Mouse (Mus musculus) testis, postnatal 10 days (tissue): ENCODE measurements around the gene Myoc.

Experiments
- DNase-seq: peaks from one replicate; pipeline ENCODE4 v3.0.0; 2021; ENCODE audit warnings: low spot score

Gene Myoc

DNA sequence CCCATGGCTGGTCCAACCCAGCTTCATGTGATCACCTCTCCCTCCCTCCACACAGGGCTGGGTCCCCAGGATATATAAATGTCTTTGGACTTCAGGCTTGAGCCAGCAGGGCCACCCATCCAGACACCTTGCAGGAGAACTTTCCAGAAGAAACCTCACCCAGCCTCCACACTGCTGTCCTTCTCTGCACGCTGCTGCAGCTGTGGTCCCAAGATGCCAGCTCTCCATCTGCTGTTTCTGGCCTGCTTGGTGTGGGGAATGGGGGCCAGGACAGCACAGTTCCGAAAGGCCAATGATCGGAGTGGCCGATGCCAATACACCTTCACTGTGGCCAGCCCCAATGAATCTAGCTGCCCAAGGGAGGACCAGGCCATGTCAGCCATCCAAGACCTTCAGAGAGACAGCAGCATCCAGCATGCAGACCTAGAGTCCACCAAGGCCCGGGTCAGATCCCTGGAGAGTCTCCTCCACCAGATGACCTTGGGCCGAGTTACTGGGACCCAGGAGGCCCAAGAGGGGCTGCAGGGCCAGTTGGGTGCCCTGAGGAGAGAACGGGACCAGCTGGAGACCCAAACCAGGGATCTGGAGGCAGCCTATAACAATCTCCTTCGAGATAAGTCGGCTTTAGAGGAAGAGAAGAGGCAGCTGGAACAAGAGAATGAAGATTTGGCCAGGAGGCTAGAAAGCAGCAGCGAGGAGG is at the start of gene Myoc:
Gene Myoc, plus strand, starts transcription at position 105 of the 700 bp plus-strand sequence.
- no peak for DNase-seq

DNA sequence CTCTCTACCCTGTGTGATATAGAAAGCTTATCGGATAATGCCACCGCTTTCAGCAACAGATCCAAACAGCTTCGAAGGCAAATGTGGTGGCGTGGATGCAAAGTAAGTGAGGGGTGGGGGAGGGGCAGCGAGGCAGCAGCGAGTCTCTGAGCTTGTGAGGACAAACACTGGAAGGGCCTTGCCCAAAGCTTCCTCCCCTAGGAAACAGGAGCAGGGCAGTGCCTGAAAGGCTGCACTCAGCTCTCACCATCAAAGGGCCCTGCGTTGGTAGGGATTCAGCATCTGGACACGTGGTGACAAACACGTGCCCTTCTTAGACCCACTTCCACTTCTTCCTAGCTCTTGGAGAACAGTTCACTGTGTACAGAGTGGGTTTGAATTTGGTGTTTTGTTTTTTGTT is 49.5 kb upstream of the Myoc start:
- no peak for DNase-seq

DNA sequence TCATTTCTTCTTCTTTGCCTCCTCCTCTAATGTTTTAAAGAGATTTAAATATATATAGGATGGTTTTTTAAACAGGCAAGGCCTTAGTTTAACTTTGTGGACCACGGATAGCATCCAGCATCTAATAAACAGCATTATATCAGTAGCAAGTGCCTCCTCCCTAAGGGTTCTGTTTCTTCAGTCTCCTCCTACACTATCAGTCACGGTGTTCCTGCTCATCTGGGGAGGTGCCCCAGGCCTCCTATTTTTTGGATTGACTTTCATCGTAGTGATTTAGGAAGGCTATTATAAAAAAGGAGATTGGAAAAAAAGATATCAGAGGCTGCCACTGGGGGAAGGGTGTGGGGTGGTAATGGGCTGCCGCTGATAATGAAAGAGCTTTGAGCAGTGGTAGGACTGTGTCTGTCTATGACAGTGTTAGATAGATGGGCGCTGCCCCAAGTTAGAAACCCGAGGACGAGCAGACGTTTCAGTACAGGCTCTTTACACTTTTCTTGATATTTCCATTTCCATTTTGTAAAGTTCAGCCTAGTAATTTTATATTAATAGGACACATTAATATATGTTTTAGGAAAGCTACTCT is 48.4 kb upstream of the Myoc start:
- no peak for DNase-seq

DNA sequence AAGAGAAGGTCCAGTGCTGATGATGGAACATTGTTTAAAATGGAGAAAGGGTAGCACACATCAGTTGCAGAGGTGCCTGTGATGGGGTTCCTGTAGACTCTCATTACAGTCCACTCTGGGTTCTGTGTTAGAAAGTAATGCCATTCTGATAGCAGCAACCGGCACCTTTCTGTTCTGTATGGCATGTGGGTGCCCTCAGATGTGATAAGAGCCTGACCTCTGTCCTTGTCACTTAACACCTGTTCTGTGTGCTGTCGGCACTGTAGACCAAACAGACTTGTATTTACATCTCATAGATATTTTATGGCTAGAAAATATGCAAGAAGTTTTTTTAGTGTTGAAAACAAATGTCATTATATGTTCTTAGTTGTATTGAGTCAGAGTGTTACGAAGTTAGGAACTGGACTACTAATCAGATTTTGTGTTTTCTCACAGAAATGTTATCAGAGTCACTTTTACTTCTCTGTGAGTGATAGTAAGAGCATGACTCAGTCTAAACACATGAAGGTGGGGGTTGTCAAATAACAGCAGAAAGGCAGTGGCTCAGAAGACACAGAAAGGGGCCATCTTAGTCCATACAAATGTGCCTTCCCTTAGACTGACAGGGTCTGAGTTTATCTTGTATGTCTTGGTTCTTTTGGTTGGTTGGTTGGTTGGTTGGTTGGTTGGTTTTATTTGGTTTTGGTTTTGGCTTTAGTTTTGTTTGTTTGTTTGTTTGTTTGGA is 41.4 kb upstream of the Myoc start:
- no peak for DNase-seq

DNA sequence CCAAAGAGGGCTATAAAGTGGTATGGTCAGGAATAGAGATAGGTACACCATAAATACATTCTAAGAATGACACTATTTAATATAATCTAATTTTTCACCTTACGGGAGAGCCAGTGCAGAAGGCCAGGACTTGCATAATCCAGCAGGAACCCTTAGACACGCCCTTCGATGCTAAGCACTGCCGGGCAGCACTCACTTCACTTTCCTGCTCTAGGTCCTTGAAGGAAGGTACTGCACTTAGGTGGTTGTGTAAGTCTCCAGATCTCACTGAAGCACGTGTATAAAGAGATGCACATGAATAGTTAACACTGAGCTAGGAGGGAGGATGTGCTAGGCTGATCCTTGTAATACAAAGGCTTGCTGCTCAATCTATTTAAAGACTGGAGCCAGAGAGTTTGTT is 39.3 kb upstream of the Myoc start:
- DNase-seq = no peak

DNA sequence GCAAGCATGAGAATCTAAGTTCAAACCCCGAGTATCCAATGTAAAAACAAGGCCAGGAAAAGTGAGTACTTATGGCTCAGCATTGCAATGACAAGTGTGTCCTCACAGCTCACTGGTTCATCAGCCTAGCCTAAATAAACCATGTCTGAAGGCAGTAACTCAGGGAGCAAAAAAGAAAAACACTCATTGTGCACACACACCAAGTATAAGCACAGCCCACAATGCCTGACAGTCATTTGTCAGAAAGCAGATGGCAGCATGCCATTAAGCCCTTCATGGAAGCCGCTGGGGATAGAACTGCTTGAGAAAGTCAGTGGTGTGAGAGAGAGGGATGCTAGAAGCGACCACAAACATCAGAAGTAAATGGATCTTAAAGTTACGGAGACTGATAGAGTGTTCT is 37.7 kb upstream of the Myoc start:
- no peak for DNase-seq

DNA sequence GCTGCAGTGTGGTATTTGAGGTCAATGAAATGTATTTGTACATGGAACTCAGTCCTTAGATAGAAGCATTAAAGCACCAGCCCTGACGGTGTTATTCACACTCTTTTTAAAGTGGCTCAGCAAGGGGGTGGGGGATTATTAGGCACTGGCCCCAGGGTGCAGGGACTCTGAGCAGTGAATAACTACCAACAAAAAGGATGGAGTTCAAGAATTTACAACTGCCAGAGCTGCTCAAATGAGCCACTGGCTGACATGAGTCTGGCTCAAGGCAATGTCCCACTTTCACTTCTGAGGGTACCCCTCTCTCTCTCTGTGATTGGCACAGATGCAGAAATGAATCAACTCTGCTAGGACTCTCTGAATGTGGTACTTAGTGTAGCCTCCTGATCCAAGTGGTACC is 30.8 kb upstream of the Myoc start:
- no peak for DNase-seq

DNA sequence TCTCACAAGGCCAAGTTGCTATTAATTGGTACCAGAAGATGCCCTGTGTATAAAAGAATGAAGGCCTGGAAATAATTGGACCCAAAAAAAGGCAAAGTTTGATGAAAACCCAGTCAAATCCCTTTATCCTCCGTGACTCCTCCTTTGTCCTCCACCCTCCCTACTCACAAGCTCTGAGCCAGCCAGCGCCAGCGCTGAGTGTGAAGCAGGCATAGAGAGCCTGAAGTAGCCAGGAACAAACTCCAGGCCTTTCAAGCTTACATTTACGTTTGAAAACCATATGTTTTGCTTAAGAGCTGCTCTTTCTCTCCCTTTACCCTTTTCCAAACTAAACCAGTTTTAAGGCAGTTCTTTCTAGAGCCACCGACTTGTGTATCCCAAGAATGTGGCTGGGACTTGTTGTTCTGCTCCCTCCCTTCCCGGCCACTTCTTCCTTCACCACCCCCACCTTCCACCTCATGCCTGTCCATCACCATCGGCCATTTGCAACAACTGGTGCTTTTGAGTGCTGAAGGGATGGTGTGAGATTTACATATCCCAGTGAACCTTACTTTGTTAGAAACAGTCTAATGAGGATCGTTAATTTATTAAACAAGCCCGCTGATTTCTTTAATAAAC is 29.2 kb upstream of the Myoc start:
- no peak for DNase-seq

DNA sequence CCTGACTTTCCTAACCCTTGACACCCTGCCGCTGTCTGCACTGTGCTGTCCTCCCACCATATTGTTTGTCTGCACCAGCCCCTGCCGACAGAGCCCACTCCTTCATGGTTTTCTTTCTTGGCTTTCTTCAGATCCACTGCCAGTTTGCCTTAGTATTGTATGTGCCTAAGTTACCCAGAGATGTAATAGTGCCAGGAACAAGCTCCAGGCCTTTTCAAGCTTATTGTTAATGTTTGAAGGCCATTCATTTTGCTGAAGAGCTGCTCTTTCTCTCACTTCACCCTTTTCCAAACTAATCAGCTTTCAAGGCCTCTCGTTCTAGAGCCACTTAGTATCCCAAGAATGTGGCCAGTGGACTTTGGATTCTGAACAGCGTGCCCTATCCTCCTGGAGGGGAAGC is 27.8 kb upstream of the Myoc start:
- no peak for DNase-seq

DNA sequence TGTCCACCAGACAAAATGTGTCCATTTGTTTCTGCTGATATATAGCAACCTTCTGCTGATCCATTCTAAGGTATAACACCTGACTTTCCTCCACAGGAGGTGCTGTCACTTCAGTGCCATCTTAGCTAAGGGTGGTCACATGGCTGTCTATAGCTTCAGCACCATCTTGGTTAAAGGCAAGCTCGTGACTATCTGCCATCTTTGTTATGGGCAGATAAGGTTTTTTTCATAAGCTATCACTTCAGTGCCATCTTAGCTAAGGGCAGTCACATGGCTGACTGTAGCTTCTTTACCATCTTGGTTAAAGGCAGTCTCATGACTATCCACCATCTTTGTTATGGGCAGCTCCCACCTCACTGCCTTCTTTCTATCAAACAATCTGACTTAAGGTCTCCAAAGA is 23.4 kb upstream of the Myoc start:
- no peak for DNase-seq

DNA sequence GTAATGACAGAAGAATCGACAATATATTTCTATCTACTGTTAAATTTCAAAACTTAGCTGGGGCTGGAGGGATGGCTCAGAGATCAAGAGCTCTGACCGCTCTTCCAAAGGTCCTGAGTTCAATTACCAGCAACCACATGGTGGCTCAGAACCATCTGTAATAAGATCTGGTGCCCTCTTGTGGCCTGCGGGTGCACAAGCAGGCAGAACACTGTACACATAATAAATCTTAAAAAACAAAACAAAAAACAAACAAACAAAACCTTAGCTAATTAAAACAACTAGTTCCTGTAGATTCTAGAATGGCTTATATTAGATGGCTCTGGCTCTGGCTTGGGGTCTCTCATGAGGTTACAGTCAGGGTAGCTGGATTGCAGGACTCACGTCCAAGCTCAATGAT is 18.5 kb upstream of the Myoc start:
- peak; percentile 32 for DNase-seq

DNA sequence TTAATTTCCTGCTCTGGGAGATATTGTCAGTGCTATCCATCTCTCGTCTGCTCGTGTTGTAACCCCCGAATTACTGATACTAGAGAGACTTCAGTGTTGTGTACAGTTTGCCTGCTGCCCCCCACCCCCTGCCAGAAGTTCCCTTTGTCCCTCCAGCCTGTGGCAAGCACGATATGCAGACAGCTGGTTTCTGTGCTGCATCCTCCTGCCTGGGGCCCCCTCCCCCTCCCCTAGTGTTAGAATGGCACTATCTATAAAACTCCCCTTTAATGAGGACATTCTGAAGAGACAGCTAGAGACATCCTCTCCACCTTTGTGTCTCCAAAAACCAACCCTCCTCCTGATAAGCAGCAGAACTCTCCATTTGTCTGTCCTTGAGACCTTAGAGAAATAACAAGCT is 15.1 kb upstream of the Myoc start:
- DNase-seq = peak; percentile 50

DNA sequence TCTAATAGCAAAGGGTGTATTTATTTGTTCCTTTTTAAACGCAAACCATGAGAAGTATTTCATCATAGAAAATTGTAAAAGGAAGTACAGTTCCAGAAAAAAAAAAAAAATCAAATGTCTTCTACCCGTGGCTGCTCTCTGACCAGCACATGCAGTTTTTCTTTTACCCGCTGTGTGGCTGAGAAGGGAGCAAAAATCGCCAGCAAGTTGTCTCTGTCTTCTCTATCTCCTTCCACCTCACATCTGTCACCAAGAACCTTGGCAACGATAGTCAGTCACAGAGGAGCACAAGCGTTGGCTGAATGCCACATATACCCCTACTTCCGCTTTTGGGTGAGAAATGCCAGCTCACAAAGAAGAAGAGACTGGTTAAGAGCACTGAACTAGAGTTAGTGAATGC is 13.7 kb upstream of the Myoc start:
- DNase-seq = peak; percentile 29

DNA sequence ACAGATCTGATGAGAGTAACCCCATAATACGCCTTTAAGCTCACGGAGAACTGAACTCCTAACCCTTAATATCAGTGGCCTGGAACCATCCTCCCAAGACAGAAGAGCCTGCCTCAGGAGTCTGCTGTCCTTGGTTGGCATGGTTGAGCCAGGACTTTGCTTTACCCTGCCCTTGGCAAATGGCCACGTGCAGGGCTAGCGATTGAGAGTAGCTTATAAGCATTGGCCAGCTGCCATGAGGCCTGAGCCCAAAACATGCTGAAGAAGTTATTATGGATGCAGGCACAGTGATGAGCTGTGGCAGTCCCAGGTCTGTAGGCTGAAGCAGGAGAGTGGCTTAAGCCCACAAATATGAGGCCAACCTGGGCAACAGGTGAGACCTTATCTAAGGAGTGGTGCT is 11.1 kb upstream of the Myoc start:
- DNase-seq = peak; percentile 38

DNA sequence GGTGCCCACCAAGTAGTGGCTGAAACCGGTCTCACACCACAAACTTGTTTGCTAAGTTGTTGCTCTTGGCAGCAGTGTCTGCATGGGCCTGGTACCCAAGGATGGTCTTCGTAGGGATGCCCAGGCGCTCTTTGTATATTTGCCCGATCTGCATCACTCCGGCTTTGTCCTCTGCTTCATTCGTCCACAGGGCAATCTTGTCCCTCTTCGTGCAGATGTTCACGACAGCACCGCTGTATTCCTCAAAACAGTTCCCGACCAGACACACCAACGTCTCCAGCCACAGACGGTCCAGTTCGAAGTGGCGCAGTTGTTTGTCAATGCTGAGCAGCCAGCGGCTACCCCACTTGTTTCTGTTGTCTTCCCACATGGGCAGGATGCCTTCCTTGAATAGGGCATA is 10.6 kb upstream of the Myoc start:
- peak; percentile 30 for DNase-seq

DNA sequence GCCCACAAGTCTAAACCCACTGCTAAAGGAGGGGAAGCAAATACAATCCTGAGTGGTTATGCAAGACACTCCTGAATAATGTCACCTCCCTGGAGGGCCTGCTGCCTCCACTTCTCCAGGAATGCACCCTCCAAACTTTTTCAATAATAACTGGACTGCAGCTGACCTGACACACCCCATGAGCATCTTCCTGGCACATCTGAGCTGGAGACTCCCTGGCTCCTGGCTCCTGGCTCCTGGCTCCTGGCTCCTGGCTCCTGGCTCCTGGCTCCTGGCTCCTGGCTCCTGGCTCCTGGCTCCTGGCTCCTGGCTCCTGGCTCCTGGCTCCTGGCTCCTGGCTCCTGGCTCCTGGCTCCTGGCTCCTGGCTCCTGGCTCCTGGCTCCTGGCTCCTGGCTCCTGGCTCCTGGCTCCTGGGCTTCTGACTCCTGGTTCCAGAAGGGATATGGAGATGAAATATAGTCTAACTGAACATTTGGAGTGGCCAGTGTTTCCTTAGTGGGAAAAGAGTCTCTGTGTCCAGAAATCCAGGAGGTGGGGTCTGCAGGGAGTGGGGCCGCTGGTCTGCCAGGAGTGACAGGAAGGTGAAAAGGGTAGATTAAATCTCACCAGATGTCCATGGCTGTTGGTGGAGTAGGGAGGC is 3.5 kb upstream of the Myoc start:
- peak; percentile 29 for DNase-seq

DNA sequence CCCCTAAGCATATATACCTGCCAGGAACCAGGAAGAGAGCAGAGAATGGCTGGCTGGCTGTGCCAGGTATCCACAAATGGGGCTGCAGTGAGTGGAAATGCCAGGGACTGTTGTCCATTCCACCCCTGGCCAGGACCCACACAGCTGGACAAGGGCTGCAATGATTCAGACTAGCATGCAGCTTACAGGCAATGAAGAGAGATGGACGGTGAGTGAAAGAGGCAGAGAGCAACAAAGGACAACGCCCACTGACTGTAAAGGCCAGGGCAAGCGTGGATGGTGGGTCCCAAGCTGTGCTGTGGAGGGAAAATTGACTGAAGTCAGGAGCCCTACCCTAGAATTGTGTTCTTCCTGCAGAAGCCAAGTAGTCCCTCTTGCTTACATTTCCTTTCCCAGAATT is 2.4 kb upstream of the Myoc start:
- DNase-seq = no peak

DNA sequence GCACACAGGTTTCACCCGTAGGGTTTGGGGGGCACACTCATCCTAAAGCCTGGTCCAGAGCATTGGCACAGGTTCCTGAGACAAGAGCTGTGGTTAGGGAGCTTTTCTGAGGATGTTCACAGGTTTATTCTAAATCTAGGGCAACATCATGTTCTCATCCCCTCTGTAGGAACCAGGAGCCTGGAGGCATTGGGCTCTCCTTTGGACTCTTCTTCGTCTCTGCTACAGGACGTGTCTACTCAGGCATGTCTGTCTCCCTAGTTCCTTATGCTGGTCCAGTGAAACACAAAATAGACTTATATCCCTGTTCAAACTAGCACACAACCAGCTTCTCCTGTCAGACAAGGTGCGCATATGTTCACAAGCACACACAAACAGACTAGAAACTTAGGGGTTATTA is 420 bp upstream of the Myoc start:
- no peak for DNase-seq

DNA sequence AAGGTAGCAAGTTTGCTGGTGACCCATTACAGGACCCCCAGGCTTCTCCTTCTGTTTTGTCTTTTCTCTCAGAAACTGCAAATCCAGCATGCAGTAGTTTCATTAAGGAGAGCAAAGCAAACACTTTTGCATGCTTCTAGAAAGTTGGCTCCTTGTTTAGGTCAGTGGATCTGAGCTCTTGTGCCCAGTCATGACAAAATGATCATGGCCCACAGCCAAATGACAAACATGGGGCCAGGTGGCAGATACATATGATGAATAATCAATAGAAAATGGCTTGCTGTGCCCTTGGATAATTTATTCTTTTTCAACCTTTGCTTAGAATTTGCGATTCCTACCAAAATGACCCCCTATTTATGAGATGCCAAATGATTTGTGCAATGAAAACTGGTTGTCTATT is 906 bp downstream of the Myoc start:
- DNase-seq = no peak

DNA sequence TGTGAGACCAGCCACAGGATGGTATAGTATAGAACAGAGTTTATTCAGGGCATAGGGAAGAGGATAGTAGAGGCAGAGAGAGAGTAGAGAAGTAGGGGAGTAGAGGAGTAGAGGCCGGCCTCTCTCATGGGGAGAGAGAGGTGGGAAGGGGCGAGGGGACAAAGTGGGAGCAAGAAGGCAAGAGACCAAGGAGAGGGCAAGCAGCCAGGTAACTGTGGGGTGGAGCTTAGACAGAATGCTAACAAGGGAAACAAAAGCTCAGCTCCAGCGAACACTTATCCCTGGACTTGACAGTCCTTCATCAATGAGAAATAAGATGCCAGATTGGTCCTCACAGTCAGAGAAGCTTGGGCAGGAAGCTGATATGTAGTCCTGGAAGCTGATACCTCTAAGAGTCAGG is 3.6 kb downstream of the Myoc start:
- no peak for DNase-seq

DNA sequence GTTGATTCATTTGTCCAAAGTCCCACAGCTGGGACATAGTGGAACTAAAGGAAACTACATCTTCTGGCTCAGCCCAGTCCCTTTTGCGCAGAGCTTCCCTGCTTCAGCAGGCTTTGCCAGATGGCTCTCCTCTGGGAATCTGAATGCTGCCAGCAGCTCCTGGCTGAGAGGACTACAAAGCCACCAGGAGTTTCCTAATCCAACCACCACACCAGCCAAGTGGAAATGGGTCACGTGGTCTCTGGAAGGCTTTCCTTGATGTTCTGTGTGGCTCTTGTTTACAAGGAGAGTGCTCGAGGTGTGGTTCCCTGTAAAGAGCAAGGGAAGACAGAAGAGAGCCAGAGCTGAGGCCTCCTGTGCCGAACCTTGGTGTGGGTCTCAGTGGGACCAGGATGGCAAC is 4.8 kb downstream of the Myoc start:
- no peak for DNase-seq

DNA sequence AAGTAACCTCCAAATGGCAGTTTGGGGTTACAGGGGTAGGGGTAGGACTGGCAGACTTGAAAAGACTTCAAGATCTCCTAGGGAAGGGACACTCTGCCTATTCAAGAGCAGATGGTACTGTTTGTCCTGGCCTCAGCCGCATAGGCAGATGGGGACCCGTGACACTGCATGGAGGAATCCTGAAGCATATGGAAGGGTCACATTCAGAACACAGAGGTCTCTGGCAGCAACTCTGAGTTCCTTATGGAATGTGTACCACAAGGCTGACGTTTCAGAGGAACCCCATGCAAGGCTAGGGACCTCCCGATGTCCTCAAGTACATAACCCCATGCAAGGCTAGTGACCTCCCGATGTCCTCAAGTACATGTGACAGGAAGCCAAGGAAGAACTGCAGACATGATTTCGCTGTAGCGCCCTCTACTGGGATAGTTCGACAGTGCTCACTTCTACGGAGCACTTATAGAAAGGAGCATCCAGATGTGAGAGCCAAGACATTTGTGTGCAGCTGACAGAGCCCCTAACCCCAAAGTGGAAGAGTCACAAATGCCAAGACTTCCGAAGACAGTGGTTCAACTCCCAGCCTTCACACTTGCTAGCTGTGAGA is 7.2 kb downstream of the Myoc start:
- DNase-seq = no peak
